Mouse (Mus musculus) heart, postnatal 14 days (tissue): ENCODE measurements around the gene Gm49450. TPM values are rescaled to one million over a fixed set of nuclear protein-coding genes. Genes with fewer than 3 reads are reported as not detected.
"Not testable (repeated sequence)": the region's sequence is repeated elsewhere in the genome, so short reads cannot be mapped to it uniquely, and the experiment has no call there.

ENCODE experiments used
- DNase-seq, 2 experiments: peaks; one replicate each; pipeline ENCODE4 v3.0.0; 2021 to 2022
- intact Hi-C: fragments of 180-260 bp; cut with DNase I; formaldehyde crosslinking; loops from one replicate; pipeline ENCODE4 v1.15.1; 2025
- total RNA-seq, 2 experiments: library from RNA; stranded (reverse); gene quantifications; 2 replicates each; pipeline ENCODE4 v1.2.3; 2021

Gene Gm49450
- total RNA-seq, 2 experiments from 2014 or later, result not detected

DNA sequence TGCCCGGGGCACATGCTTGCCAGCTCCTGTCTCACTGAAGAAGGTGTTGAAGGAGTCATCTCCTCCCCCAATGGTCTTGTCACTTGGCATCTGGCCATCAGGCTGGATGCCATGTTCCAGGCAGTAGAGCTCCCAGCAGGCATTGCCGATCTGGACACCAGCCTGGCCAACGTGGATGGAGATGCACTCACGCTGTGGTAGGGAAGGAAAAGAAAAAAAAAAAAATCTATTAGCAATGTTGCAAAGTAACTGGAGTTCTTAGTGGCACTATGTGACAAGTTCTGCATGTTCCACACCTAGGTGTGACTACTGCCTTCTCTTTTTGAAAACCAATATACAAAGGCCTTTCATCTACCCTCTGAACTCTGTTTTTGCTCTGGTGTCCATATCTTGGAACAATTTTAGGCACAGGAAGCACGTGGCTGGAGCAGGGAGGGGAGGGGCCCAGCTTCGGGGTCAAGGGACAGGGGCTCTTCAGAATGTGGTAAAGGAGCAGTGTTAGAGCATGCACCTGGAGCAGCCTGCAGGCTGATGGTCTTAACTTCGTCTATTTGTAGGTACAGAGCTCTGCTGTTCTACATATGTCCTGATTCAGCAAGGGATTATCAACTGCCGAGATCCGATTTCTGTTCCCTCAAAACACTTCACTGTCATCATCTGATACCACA lies 20.2 kb downstream of the Gm49450 start:
- intact Hi-C loops, DNase-seq: not testable (repeated sequence)

DNA sequence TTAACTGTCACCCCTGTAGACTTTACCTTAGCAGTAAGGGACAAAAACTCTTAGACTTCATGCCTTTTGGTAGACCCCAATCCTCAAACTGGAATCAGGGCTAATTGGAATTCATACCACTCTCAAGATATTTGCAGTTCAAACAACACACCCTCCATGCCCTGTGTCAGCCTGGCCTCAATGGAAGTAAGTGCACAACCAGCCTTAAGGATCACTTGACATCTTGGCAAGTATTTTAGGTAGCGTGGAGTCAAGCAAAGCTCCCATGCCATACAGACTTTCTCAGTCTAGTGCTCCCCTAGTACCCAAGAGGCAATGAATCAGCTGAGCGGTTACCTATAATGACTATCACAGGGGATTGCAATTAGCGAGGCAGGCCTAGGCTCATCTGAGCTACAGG lies 22.4 kb downstream of the Gm49450 start:
- DNase-seq, result no peak
- intact Hi-C loops, result no loop called here

DNA sequence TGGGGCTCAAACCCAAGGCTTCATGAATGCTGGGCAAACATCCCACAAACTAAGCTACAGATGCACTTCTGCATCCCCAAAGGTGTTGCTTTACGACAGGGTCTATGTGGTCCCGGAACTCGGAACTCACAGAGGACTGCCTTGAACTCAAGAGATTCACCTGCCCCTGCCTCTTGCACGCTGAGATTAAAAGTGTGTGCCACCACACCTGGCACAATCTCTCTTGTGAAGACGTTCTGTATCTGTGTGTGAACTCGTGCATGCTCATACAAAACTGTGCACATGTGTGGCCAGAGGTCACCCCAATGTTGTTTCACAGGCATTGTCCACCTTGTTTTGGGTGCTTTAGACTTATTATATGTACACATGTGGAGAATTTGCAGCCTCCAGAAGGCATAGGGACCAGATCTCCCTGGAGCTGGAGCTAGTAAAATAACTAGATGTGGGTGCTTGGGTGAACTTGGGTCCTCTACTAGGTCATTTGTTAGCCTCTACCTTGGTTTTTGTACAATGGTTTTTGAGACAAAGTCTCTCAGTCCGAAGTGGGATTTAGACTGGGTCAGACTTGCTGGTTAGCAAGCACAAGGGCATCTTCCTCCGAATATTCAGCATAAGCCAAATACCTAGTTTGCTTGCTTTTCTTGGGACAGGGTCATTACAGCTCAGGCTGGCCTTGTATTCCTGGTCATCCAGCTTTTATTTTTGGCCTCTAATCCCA lies 23.2 kb downstream of the Gm49450 start:
- DNase-seq, result no peak
- intact Hi-C loops, result no loop called here

DNA sequence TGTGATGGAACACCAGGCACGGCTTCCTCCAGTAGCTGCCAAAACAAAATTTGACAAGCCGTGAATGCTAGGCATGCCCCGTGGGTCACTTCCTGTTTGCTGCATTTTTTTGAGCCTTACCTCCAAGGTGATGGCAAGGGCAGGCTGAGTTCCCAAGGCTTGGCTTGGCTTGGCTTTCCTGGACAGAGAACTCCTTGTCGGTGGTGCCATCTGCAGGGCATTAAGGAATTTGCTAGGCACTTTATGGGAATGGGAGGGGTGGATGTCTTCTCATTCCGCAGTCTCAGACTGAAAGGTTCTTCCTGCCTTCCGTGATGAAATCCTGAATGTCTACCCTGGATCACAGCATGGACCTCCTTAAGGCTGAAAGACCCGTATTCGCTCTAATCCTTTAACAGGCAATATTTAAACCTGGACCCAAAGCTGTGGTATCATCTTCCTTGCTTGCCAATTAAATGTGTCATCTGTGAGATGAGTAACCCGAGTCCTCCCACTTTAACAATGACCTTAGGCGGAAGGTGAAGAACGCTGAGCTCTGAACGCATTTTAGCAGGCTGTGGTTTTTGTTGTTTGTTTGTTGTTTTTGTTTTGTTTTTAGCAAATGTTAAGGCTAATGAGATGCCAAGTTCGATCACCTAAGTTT lies 24.6 kb downstream of the Gm49450 start:
- intact Hi-C loops, result loop anchor here (1.0 to 2.0 kb wide), 3 partner anchors 36 to 66 kb away; no protein-coding TSS in a partner anchor
- DNase-seq, result peak; percentile 66 to 79

DNA sequence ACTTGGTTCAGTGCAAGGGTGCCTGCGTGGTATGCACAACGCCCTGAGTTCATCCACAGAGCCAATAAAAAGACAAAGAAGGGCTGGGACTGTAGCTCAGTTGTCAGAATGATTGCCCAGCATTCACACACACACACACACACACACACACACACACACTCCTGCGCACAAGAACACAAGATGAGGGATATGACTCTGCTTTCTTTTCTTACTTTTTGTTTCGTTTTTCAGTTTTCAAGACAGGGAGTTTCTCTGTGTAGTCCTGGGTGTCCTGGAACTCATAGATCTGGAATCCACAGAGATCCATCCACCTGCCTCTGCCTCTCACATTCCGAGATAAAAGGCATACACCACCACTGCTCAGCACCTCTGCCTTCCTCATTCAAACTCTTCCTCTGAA lies 25.8 kb downstream of the Gm49450 start:
- intact Hi-C loops, result no loop called here
- no peak for DNase-seq

DNA sequence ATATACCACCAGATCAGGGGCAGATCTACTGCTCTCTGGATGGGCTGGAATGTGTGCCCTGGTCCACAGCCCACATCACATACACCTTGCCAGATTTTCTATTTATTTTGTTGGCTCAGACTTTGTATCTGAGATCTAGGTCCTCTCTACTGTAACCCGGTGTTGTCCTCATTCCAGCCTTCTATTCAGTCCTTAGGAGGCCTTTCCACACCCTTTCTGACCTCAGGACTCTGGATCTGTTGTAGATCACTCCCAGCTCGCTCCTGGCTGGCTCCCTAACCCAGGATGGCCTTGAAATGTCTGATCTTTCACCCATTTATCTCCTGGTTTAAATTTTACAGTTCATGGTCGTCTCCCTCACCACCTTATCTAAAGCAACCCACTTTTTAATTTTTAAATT lies 28.7 kb downstream of the Gm49450 start:
- DNase-seq, result no peak
- intact Hi-C loops, result loop anchor here (2.0 kb wide), 1 partner anchor 18 kb away; no protein-coding TSS in a partner anchor

DNA sequence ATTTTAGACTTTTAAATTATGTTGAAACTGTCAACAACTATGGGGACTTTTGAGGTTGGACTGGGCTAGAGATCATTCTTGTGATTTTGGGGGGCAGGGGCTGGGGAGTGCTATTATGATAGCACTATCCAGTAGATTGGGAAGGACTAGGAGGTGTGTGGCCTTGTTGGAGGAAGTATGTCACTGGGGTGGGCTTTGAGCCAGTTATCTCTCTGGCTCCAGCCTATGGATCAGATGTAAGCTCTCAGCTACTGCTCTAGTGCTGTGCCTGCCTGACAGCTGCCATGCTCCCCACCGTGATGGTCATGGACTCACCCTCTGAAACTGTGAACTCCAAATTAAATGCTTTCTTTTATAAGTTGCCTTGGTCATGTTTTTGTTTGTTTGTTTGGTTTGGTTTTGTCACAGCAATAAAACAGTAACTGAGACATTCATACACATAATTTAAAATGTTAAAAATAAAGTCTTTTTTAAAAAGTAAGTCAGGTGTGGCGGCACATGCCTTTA lies 30.3 kb downstream of the Gm49450 start:
- intact Hi-C loops, result no loop called here

DNA sequence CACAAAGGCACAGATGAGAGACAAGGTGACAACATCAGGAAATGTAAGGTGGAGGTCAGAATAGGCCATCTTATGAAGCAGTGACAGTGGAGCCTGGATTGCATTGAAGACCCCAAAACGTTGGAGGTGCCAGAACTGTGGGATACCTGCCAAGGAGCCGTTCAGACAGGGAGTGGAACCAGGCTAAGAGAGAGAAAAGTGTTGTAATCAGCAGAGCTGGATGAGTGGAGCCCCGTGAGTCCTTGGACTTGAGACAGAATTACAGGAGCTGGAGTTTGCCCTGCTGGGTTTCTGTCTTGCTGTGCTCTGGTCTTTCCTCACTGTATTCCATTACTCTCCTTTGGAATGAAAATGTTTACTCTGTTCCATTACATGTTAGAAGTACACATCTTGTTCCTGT lies 30.8 kb downstream of the Gm49450 start:
- DNase-seq, result no peak
- intact Hi-C loops, result no loop called here

More for the DNA sequence above, 30.3 kb downstream of the Gm49450 start:
- DNase-seq, result no peak

DNA sequence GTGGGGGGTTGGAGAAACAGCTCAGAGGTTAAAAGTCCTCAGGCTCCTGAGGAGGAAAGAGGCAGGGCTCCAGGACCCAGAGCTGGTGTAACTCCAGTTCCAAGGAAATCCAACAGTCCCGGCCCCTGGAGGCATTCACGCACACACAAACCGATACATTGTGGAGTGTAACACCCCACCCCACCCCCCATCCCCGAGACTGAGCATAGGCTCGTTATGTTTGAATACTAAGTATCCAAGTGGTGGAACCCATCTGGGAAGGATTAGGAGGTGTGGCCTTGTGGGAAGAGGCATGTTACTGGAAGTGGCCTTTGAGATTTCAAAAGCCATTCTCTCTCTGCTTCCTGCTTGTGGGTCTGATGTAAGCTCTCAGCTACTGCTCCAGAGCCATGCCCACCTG lies 31.8 kb downstream of the Gm49450 start:
- DNase-seq, result no peak
- intact Hi-C loops, result no loop called here

DNA sequence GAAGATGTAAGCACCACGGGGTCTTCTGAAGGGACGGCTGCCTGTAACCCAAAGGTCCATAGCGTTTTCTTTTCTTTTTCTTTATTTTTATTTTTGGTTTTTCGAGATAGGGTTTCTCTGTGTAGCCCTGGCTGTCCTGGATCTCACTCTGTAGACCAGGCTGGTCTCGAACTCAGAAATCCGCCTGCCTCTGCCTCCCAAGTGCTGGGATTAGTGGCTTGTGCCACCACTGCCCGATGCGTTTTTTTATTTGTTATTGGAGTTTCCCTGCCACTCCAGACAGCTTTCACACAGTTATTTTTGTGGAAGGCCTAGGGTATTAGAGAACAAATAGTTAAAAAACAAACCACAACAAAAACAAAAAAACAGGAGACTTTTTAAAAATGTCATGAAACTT lies 34.9 kb downstream of the Gm49450 start:
- intact Hi-C loops, DNase-seq: not testable (repeated sequence)

DNA sequence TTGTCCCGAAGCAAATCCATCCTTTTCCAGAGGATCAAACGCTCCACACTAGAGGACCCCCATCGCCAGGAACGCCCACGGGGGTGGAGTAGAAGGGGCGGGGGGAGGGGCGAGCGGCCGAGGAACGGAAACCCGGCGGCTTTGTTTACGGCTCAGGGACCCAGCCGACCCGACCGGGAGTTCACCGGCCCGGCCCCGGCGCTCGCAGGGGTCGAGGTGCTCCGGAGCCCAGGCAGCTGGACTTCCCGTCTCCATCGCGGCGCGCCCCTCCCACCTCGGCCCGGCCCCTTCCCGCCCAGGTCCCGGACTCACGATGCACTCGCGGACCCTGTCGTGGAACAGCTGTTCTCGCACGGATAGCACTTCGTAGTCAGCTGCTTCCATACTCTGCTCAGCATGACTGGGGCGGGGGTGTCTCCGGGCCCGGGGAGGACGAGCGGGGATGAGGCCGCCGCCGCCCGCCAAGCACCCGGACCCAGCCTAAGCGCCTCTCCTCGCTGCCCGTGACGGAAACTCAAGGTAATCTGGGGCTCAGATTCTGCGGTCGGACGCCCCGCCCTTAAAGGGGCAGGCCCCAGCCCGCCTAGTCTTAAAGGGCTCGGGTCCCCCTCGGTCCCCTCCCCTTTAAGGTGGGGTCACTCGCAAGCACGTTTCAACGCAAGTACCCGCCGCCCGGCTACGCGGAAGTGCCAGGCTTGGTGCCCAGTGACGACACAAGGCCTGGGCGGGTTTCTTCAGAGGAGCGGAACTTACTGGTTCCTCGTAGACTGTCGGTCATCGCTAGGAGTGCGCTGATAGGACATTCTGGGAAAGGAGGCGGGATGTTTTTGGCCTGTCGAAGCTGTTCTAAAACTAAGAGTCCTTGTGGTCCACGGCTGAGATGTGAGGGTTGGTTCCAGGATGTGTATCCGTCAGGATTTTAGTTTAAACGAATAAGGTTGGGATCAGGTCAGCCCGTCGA lies 35.5 kb downstream of the Gm49450 start, which contains the start of gene Lmbr1l:
Lmbr1l (minus strand) TSS at position 694 of the 961 bp plus-strand sequence.
- DNase-seq, result peak; percentile 98 to 99
- intact Hi-C loops, result no loop called here

DNA sequence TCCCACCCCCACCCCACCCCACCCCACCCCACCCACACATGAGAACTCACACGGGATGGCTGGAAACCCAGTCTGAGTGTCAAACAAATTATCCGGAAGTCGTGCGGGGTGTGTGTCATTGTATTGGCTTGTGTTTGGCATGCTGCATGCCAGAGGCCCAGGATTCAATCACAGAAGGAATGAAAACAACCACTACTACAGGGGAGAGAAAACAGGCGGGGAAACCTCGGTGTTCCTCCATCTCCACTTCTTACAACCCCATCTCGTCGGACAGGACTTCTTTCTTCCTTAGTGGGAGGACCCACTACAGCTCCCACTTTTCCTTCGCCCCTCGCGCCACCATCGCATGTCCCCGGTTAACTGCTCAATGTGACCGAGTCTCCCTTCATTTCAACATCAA lies 36.3 kb downstream of the Gm49450 start:
- intact Hi-C loops, result no loop called here
- DNase-seq, result no peak

DNA sequence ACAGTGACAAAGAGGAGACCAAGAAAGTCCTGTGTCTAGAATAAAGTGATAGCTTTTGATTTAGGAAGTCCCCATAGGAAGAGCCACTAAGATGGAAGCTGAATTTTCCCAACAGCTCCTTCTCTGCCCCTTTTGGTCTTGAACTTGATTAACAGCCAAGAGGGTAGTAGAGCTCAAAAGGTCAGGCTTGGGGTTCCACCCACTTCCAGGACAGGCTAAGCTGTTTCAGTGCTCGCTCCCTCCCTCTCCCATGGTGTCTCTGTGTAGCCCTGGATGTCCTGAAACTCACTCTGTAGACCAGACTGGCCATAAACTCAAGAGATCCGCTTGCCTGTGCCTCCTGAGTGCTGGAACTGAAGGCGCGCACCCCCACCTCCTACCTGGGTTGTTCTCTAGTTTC lies 37.3 kb downstream of the Gm49450 start:
- no peak for DNase-seq
- intact Hi-C loops, result no loop called here

DNA sequence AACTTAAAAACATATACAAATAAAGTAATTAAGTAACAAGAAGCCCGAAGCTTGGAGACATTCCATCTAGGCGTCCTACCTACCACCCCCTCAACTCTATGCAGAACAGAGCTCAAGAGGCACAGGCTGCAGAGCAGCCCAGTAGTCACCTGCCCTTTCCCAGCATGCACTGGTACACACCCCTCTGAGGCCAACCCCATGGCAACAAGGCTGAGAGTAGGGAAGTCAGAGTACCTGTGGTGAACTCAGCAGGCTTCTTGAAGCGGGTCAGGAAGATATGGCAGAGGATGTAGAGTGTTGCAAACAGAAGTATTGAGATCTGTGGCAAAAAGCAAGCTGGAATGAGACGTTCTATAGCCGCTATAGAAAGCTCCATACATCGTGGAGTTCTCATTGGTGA lies 38.4 kb downstream of the Gm49450 start:
- intact Hi-C loops, result no loop called here

DNA sequence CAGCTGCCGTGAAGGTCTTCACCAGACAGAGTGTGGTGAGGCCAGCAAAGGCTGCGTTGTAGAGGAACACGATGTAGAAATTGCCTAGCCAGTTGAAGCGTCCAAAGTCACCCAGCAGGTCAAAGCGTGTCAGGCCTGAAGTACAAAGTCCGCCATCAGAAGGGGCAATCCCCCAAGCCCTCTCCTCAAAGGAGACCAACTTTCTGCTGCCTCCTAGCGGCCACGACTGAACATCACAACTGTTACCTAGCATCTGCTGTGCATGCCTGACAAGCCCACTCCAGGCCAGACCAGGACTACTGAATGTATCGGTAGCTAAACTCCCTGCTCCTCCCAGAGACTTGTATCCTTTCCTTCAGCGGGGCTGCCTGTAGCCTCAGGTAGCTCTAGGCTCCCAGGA lies 48.7 kb downstream of the Gm49450 start:
- intact Hi-C loops, result no loop called here
- peak; percentile 42 to 55 for DNase-seq

More for the DNA sequence above, 38.4 kb downstream of the Gm49450 start:
- no peak for DNase-seq

DNA sequence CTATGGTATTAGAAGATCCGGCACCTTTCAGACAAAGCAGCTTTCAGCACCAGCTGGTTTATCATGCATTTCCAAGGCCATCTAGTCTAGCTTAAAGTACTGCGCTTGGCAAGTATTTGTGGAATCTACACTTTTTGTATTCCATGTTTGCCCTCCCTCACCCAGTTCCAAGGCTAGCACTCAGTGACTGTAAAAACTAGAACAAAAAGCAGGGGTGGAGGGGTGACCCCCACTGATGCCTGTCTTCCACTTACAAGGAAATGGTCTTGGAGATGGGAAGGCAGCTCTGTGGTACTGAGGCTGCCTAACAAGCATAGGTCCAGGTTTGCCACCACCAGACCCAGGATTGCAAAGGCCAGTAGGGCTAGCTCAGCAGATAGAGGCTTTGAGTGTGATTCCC lies 50.8 kb downstream of the Gm49450 start:
- DNase-seq, result no peak
- intact Hi-C loops, result loop anchor here (2.0 kb wide), 1 partner anchor 26 kb away; no protein-coding TSS in a partner anchor

DNA sequence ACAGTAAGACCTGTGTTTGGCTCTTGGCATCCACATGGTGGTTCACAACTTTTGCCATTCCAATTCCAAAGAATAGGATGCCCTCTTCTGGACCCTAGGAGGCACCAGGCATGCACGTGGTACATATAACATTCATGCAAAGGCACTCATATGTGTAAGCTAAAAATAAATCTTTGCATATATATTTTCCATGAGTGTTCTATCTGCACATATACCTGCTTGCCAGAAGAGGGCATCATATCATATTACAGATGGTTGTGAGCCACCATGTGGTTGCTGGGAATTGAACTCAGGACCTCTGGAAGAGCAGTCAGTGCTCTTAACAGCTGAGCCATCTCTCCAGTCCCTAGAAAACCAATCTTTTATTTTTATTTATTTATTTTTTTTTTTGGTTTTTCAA lies 51.8 kb downstream of the Gm49450 start:
- intact Hi-C loops, result no loop called here
- DNase-seq, result no peak

DNA sequence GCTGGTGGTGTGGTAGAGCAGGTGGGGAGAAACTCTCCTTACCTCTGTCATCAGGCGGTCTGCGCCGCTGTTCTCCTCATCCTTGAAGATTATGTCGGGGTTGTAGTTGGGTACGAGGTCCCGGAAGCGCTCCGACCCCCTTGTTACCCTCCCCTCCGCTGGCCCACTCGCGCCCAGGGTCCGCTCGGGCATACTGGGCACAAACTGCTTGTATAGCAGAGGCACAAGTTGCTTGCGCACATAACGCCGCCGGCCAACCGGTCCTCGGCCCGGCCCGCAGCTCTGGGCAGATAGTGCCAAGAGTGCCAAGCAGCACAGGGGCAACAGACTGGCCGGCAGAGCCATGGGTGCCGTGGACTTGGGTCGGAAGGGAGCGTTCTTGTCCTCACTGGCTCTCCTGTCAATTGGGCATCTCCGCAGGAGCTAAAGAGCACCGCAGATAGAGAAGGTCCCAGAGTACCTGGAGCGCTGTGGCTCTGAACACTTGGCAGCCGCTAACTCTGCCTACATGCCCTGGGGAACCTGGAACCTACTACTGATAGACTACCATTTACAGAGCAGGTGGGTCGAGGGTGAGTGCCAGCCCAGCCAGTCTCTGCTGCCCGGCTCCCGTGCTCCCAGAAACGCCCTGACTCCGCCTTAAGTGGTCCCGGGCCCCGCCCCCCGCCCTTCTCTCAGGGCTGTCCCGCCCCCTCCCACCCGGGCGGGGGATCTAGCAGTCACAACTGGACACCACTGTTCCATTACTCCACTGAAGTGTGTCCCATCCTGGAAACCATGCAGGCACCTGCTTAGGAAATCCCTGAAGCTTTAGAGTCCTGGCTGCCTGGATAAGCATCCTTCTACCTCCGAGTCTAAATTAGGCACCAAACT lies 55.2 kb downstream of the Gm49450 start, which contains the start of gene Dhh:
Dhh (minus strand) TSS at position 613 of the 873 bp plus-strand sequence.
- intact Hi-C loops, result no loop called here
- DNase-seq, result peak in 1 of 2 experiments; percentile 21

DNA sequence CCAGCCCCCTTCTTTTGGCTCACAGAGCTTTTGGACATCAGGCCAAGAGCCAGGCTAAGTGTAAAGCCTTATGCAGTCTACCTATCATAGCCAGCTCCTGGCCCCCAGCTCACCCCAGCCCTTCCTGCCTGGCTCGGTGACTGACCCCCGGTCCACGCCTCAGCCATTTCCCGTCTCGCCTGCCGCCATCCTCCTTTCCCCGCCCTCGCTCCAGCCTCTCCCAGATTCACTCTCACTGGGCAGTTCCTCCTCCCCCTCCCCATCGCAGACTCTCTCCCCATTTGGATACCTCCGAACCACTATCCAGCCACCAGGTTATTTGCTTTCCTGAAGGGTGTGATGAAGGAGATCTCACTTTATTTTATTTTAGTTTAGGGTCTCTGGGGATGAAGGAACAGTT lies 55.9 kb downstream of the Gm49450 start:
- intact Hi-C loops, result no loop called here
- DNase-seq, result peak; percentile 48 to 50
